Mouse (Mus musculus) megakaryocyte, embryonic 14.5 days (primary cell): Measurements from ENCODE around the gene Pkig.

Experiments used
- FLI1 ChIP-seq: IDR thresholded peaks from 2 replicates; pipeline ENCODE4 v1.6.1; 2012; ENCODE audit warnings: low read length, inconsistent platforms, mixed read lengths
- GATA1 ChIP-seq: IDR thresholded peaks from 3 replicates; pipeline ENCODE4 v1.6.1; 2012; ENCODE audit warnings: mixed read lengths, low read length, inconsistent platforms, borderline replicate concordance

GRCm38 (mm10) chr2:163693716-163694314, 35.6 kb downstream of the Pkig start:
- TF ChIP-seq GATA1 (no peak), FLI1 (no peak)
